Comparison of ENCODE assay signal across 14 mouse cellular contexts in the genomic region with DNA sequence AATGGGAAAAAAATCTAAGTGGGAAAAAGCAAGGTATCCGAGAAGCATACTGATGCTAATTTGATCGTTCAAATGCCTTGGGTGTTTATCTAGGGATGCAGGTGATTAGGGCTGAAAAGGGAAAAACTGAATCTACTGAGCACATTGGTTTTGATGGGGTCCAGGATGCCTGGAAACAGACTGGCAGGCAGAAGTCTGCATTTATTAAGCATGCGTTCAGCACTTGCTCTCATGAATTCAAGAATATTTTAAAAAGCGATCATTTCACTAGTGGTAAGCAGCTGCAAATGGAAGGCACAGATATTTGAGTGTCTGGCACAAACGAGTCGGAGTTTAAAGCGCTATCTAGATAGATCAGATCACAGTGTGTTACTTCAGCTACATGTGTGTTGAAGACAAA.
"Had no signal": no experiment of that assay in that cellular context is flagged by ENCODE, and none has a peak within 500 bp of the region (broad histone marks: within the 10 kb centered on the region; RNA-seq: fewer than 3 reads in every experiment).

No protein-coding gene starts in this region.

- DNase-seq: kidney, adult 8-10 months; kidney, postnatal 36 days; left cerebral cortex, postnatal 4 days; lung, adult 18-20 months; right cerebral cortex, adult 18-20 months; right cerebral cortex, postnatal 25 days; thymus, postnatal 4 days had no signal

- H3K27me3 ChIP-seq: limb, embryonic 13.5 days; neural tube, embryonic 15.5 days had no signal

- ATAC-seq: intestine, postnatal 0 days had no signal

- H3K36me3 ChIP-seq: limb, embryonic 13.5 days; midbrain, embryonic 12.5 days; neural tube, embryonic 15.5 days had no signal

- H3K4me2 ChIP-seq: limb, embryonic 13.5 days; midbrain, embryonic 12.5 days; neural tube, embryonic 15.5 days had no signal

- H3K9ac ChIP-seq: limb, embryonic 13.5 days; liver, embryonic 14.5 days; midbrain, embryonic 12.5 days; neural tube, embryonic 15.5 days had no signal

- H3K9me3 ChIP-seq: limb, embryonic 13.5 days; midbrain, embryonic 12.5 days; neural tube, embryonic 15.5 days had no signal

- H3K27ac ChIP-seq: kidney, postnatal 0 days; limb, embryonic 13.5 days; liver, embryonic 14.5 days; midbrain, embryonic 12.5 days had no signal

- H3K4me3 ChIP-seq: limb, embryonic 13.5 days; midbrain, embryonic 12.5 days; myocyte; neural tube, embryonic 15.5 days had no signal
